Mouse (Mus musculus) MN1 (cell line): ENCODE data around the gene Xab2.

Source experiments
- DNase-seq: peaks from one replicate; pipeline ENCODE4 v3.0.0-alpha.2; 2016; ENCODE audit warnings: low spot score

The Xab2 gene

DNA sequence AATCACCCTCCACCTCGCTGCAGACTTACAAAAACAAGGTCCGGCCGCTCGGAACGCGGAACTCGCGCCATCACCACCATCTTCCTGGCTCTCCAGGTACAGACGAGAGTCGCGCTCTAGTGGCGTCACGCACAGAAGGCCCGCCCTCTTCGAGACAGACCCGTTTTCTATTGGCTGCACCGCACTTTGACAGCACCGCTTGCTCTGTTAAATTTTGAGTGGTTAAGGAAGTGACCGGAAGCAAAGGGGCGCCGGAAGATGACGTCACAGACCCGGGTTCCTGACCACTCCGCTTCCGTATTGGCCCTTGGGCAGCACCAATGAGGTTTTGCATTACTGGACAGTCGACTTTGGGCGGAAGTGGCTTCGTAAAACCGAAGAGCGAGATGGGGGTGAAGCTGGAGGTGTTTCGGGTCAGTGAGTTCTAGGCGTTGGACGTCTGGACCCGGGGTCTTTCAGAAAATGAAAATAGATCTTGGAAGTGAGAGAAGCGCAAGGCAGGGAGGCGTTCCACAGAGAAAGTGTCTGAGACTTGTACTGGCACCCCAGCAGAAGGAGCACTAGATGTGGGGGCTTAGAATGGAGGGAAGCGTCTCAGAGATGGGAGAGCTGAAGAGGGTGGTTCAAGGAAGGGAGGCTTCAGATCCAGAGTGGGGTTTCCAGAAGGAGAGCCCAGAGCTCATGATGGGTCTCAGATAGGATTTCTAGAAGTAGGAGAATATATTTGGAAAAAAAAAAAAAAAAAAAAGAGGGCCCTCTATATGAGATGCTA is at the start of gene Xab2, which contains the start of gene Pet100:
Gene Xab2 (minus strand): TSS at position 118 of the 772 bp plus-strand sequence.
Gene Pet100 (plus strand): TSS at position 350 of the 772 bp plus-strand sequence.
- peak; percentile 100 for DNase-seq

DNA sequence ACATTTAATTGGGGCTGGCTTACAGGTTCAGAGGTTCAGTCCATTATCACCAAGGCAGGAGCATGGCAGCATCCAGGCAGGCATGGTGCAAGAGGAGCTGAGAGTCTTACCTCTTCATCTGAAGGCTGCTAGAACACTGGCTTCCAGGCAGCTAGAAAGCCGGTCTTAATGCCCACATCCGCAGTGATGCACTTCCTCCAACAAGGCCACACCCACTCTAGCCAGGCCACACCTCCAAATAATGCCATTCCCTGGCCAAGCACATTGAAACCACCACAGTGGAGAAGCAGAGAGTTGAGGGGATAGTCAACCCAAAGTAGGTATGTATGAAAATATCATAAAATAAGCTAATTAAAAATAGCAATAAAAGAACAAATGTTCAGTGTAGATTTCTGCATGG is 49.3 kb upstream of the Xab2 start:
- no peak for DNase-seq

DNA sequence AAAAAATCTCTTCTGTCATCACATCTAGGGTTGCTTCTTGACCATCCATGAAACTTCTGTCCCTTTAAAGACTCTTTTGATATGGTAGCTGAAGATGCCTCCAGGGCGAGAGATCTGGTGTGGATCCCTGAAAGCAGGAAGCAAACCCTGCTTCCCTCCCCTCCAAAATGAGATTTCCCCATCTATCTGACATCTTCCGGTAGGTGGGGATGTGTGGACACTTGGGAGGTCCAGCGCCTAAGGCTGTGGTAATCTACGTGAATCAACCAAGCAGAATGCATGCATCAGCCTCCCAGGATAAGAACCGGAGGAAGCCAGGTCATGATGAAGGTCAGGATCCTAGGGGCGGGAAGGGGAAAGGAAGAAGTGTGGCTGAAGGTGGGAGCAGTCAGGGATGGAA is 44.4 kb upstream of the Xab2 start, which contains the start of gene Mcemp1:
Gene Mcemp1 (plus strand): TSS at position 248 of the 400 bp plus-strand sequence.
- no peak for DNase-seq

DNA sequence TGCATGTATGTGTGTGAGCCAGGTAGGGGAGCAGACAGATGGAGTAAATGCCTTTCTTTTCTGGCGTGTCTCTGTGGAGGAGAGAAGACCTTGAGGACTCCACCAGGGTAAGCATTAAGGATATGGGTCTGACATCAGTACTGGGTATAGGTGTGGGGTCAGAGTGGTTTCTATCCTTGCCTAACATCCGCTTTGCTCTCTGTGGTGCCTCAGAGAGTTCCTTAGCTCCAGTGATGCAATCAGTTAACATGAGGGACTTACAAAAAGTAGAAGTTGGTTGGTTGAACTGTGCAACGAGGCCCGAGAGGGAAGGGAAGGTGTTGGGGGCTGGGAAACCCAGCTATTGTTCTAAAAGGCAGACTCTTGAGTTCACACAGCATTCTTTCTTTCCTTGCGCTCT is 43.3 kb upstream of the Xab2 start:
- no peak for DNase-seq

DNA sequence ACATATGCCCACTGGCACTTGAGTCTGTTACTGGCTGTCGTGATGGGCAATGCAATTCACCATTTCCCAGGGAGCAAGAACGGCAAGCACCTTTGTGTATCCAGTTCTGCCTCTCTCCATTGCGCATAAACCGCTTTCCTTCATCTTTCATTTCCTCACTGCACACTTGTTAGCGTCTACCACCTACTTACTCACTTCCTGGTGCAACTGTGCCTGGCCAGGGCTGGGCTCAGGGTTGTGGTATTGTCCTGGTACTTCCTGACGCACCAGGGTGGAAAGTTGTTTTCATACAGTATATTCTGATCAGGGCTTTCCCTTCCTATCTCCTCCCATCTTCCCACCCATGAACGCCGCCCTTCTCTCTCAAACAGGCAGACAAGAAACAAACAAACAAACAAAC is 39.8 kb upstream of the Xab2 start:
- DNase-seq, result no peak

DNA sequence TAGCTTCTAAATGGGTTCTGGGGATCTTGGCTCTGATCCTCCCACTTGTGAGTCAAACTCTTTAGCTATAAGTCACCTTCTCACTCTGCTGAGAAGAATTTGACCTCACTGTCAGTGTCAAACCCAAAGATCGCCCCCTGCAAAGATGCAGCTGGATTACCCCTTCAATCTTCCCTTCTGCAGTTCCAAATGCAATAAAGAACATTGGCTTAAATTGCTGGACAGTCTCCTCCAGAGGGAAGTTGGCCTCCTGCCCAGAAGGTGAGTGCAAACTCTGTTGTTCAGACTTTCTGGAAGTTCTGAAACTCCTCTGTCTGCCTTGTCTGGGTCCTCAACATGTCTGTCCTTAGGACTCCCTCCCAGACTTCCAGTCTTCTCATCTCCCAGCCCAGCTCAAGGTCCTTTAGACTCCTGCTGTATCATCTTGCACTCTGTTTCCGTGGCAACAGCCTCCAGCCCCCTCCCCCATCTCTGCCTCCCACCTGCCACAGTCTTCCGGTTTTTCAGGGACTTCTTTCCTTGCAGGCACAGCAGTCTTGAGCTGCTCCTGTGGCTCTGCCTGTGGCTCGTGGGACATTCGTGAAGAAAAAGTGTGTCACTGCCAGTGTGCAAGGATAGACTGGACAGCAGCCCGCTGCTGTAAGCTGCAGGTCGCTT is 35.7 kb upstream of the Xab2 start:
- DNase-seq, result peak; percentile 39

DNA sequence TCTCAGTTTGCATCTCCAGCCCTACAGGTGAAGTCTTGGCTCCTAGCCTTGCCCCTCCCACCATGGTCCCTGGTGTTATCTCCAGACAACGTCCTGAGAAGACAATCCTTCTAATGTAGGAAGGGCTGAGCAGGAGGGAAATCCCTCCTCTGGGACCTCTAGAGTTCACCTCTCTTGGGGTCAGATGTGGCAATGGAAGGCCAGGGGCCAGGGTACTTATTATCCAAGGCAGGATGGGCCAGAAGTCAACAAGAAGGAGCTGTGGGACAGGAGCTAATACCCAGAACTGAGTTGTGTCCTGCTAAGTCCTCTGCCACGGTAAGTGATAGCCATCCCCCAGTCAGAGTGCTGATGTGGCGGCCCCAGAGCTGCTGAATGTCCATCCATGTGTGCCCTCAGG is 34.4 kb upstream of the Xab2 start, which contains the start of gene Retn:
Gene Retn (plus strand): TSS at position 245 of the 400 bp plus-strand sequence.
- no peak for DNase-seq

DNA sequence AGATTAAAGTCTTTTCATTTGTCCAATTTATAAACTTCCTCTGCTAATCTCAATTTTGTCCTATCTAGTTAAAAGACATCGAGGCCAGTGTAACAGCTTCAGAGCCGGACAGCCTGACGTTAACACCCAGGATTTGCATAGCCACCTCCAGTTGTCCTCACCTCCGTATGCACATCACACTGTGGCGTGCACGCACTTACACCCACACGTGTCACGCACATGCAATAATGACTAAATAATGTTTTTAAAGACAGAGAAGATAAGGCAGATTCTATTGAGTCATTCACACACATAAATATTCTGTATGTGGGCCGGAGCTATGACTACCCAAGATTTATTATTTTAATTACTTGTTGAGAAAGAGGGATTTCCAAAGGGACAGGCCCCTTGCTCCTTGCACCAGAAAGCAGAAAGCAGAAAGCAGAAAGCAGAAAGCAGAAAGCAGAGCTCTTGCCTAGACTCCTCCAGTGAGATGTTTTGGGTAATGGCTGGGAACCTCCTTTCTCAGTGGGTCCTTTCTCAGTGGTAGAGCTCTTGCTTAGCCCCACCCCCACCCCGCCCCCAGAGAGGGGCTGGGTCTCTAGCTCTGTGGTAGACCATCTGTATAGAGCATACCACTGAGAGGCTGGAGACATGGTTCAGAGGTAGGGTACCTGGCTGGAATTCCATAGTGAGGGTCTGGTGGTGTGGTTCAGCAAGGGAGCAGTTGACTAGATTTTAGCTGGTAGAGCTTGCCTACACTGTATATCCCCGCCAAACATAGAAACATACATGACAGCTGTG is 33.8 kb upstream of the Xab2 start:
- no peak for DNase-seq

DNA sequence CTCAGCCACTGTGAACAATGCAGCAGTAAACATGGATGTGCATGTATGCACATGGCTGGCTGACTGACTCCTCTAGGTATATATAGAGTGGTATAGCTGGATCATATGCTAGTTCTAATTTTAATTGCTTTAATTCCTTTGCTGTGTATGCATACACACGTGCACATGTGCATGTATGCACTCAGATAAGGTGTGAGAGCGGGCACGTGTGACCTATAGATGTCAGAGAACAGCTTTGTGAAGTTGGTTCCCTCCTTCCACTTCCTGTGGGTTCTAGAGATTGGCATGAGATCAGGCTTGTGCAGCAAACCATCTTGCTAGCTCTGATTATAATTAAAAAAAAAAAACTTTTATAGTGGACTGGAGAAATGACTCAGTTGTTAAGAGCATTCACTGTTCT is 31.7 kb upstream of the Xab2 start:
- no peak for DNase-seq

DNA sequence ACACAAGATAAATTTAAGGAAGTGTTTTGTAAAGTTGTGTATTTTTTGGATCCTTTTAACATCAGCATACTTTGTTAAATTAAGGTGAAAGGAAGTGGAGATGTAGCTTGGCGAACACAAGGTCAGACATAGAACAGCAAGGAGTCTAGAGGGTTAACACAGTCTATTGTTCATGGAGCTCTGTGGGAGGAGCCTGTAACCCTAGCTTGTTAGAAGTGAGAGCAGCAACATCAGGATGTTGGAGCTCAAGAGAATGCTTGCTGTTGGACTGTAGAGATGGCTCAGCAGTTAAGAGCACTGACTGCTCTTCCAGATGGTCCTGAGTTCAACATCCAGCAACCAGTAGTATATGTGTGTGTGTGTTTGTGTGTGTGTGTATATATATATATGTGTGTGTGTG is 27.9 kb upstream of the Xab2 start:
- no peak for DNase-seq

DNA sequence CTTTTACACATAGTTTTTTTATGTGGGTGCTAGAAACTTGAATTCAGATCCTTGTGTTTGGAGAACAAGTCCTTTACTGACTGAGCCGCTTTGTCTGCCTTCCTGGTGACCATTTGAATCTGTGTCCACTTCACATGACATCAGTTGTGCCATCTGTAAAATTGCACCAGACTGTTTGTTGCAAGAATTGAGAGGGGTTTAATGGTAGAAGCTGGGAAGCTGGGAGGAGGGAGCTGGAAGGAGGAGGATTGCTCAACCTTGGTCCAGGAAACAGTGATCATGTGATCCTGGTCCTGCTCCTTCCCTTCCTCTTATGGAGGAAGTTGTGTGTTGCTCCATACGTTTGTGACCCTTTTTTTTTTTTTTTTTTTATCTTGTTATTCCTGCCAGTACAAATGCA is 27.2 kb upstream of the Xab2 start:
- no peak for DNase-seq

DNA sequence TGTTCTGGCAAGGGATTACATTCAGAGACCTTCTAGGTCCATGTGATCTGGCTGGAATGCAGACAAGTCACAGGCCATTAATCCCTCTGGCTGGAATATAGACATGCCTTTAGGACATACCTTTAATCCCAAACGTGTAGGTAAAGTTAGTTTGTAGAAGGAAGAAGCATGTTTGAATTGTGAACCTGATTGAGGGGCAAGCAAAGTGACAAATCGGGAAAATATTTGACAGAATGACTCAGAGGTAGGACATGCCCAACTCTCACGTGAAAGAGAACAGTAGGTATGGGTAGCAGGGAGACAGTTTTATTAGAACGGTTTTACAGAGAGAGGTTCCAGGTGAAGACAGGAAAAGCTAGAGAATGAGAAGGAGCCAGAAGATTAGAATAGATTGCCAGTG is 26.4 kb upstream of the Xab2 start:
- DNase-seq, result no peak

DNA sequence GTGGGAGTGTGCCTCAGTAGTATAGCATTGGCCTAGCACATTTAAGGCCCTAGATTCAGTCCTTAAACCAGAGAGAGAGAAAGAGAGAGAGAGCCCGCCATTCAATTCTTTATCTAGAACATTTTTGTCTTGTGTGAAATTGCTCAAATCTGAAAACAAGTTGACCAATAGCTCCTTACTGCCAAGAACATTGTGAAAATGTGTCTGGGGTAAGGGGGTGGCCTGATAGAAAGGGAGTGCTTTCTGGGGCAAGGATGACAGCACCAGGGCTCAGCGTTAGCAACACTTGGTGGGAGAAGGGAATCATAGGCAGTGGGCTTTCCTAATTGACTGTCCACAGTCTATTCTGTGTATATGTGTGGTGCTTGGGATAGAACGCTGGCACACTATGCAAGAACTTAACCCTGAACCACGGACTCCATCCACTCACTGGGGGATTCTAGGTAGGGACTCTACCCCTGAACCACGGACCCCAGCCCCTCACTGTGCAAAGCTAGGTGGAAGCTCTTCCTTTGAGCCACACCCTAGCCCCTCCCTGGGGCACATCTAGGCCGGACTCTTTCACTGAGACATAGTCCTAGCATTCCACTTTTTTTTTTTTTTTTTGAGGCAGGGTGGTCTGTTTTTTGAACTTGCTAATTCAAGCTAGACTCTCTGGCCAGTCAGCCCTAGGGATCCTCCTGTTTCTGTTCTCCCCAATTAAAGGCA is 25.9 kb upstream of the Xab2 start:
- no peak for DNase-seq

DNA sequence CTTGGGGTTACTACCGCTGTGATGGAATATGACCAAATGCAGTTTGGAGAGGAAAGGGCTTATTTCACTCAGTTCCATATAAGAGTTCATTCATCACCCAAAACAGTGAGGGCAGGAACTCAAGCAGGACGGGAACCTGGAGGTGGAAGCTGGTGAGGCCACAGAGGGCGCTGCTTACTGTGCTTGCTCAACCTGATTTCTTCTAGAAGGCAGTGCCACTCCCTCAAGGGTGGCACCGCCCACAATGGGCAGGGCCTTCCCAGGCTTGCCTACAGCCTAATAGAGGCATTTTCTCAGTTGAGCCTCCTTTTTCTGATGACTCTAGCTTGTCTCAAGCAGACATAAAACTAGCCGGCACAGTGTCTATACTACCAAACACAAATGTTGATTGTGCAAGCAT is 24.7 kb upstream of the Xab2 start:
- no peak for DNase-seq

DNA sequence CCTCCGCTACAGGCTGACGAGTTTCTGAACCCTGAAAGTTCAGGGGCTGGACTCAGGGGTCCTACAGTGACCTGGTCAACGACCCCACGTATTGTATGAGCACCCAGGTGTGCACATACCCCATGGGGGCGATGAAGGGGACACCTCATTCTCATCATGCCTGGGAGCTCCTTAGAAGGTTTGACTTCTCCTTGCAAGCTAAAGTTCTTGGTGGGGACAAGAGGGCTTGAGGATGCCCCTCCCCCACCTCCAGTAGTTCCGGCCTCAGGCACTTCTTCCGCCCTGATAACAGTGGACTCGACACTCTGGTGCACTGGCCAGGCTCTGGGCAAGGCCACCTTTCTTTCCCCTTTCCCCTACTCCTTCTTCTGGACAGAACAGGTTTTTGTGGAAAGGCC is 10.4 kb upstream of the Xab2 start:
- DNase-seq, result no peak

DNA sequence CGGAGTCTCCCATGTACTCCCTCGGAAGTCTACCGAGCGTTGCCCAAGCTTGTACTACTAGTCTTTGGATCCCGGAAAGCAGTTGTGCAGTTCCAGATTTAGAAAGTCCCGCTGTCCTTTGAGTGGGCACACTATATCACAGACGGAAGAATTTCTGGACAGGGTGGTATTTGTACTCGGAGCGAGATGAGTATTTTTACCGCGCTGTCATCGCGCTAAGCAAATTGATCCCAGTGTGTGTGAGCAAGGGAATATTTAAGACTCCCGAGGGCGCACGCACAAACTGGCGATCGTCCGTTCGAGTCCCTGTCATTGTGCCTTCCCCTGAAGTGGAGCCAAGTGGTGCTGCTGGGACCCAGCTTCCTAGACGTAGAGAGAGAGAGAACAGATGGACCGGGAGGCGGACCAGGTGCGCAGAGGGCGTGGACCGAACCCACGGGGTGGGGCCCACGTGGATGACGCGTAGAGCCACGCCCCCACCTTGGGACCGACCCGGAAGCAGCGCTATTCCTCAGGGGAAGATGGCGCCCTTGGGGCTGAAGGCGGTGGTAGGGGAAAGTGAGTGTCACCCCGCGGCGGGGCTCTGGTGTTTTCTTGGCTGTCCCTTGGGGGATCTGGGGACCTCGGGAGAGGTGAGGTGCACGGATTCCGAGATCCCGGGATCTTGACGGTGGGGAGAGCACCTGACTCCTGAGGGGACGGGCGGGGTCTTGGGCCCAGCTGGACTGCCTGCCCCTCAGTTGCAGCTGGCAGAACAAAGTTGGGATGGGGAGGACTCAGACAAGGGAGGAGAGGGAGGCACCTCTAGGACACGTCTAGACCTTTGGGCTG is 9.7 kb upstream of the Xab2 start, which contains the start of gene Stxbp2:
Gene Stxbp2 (plus strand): TSS at position 309 of the 831 bp plus-strand sequence.
- peak; percentile 75 for DNase-seq

DNA sequence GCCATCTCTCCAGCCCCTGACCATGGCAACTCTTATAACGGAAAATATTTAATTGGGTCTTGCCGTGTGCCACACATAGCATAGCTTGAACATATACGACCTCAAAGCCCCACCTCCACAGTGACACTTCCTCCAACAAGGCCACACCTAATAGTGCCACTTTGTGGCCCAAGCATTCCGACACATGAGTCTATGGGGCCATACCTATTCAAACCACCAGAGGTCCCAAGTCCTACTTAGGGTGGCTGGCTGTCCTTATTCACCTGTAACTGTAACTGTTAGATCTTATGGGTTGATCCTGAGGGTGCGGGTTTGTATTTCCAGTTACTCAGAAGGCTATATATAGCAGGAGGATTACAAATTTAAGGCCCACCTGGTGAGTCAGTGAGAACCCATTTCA is 6.9 kb upstream of the Xab2 start:
- no peak for DNase-seq

DNA sequence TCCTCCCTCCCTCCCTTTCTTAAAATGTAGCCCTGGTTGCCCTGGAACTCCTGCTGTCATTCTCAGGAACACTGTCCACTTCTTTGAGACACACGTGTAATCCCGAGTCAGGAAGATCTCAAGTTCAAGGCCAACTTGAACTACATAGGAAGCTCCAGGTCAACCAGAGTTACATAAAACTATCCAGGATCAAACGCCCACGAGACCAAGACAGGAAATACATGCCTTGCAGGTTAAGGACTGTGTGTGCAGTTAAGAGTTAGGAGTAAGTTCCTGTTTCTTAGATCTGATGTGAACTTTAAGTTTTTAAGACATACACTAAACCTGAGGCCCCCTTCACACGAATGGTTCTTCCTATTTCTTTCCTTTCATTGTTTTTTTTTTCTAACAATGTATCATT is 5.9 kb upstream of the Xab2 start:
- no peak for DNase-seq

DNA sequence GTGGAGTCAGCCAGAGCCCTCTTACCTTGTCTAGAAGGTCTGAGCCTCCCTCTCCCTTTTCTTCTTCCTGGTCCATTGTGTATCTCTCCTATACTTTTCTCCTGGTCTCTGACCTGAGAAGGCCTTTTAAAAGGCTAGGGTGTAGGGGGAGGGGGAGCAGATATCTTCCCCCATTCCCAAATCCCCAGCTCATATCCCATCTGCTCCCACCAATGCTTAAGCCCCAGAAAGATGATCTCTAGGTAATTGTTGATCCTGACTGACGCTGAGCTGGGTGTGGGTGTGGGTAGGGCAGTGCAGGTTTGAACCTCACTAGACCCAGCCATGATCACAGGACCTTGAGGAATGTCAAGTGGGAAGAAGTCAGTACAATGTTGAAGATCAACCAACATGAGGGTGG is 4.3 kb upstream of the Xab2 start, which contains the start of gene Pcp2:
Gene Pcp2 (minus strand): TSS at position 101 of the 400 bp plus-strand sequence.
- DNase-seq, result no peak

DNA sequence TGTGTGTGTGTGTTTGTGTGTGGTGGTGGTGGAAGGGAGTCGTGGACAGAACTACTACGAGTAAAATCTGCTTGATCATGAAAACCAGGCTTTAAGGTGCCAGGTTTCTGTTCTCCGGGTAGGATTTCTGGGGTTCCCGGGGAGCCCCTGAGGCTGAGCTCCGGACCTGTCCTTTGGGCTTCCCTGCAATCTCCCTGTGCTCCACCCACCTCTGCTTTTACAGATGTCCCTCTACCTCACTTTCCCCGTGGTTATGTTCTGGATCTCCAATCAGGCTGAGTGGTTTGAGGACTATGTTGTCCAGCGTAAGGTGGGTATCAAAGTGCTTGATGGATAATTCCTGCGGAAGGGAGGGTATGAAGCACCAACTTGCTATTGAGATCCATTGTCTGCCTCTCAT is 1.0 kb upstream of the Xab2 start:
- no peak for DNase-seq

DNA sequence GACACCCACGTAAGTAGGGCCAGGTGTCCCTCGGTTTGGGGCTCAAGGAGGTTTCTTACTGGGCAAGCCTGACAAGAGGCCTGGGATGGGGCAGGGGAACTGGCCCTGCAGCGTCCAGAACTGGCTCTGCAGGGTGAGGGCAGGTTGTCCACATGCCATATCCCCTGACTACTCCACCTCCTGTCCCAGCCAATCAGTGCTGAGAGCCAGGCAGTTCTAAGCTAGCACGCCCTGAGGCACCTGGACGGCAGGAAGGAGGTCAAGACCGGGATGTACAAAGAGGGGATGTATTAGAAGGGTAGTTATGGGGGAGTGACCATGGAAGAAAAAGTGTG is 11.3 kb downstream of the Xab2 start:
- no peak for DNase-seq
